Mouse (Mus musculus): ENCODE measurements around the gene Gm45208.
A peak's percentile ranks its signal among the peaks of the same experiment; 100 is the strongest.
"Not testable (repeated sequence)": the region's sequence is repeated elsewhere in the genome, so short reads cannot be mapped to it uniquely, and the experiment has no call there.

Gene Gm45208

DNA sequence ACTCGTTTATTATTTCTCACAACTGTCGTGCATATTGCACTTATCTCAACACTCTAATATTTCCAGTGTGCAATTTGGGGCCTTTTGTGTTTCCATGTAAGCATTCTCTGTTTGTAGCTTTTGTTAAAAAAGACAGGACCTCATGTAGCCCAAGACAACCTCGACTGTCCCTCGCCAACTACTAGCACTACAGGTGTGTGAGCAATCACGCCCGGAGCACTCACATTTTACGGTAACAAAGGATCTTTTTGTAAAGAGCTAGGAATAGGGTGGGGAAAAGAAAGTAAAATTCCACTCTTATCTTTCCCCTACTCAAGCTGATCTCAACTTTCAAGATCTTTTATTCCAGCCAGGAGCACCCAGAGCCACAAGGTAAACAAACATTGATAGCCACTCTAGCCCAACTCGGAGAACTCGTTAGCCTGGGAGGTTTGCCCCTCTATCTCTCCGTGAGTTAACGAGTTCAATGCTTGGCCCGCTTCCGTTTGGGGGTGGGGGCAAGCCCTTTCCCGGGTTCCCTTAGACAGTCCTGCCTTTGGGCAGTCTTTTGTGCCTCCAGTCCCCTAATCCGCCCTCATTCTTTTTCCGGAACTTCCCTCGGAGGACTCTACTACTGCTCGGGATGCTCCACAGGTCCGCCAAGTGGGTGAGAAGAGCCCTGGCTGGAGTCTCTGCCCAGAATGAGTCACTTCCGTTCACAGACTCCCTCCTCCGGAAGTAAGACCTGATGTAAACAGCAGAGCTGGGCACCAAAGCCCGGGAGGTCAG lies at the start of gene Gm45208:
TSS of gene Gm45208 (plus strand) at position 732 of the 768 bp plus-strand sequence.
- peak; percentile 60 to 77 for DNase-seq (ENCODE audit: low spot score in 2 of 2)

DNA sequence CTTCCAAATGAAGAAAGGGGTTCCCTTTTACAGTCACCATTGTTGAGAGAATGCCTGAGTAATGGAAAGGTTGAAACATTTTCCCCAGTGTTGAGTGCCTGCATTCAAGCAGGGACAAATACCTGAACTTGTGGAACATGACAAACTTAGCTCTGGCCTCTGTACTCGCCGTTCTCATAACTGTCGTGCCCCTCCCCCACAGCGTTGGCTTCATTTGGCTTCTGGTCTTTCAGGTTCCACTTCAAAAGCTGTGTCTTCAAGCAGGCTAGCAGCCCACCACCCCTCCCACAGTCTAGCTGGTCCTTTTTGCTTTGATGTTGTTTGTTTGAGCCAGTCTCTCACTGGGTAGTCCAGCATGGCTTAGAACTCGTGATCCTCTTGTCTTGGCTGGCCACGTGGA lies 49.3 kb upstream of the Gm45208 start:
- no peak for DNase-seq (ENCODE audit: low spot score in 2 of 2)

GRCm38 (mm10) chrX:7673578-7674281 lies 48.3 kb upstream of the Gm45208 start:
- no peak for DNase-seq (ENCODE audit: low spot score in 2 of 2)

DNA sequence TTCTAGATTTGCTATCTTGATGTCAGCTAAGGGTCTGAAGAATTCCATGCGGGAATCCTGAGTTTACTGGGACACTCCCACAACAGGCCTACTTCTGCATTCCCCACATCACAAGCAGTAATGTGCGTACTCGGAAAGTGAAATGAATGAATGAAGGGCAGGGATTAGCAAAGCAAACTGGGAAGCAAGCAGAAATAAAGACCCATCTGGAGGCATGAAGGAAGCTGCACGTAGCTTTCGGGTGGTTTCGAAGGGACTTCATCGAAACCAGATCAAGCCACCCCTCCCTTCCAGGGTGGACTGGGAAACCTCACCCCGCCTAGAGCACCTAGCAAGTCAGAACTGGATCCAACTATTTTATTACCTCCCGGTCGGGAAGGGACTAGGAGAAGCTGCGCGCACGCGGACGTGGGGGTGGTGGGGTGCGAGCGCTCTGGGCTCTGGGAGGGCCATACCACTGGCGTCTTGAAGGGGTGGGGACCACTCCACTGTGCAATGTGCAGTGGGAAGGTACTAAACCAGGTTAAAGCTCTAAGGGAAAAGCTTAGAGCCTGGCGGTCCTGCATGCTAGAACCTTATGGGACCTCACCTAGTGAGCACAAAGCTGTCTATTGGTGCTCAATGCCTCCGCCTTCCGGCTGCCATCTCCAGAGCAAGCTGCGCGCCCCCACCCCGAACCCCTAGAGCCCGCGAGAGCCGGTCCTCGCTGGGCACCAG lies 47.6 kb upstream of the Gm45208 start:
- DNase-seq (ENCODE audit: low spot score in 2 of 2), result peak; percentile 16 to 25

DNA sequence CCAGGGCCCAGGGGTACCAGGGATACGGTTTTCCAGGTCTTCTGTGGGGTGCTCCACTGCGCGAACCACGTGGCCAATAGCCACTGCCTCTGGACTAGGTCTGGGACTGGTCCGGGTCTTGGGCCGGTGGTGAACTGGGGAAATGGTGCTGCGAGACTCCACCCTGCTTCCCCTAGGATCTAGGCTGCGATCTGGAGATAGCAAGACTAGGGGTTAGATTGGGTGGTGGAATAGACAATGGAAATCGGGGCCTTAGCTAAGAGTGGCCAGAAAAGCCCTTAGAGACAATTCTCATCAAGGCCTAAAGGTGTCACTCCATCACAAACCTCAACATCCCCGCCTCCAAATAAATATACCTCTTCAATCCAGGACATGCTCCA lies 47.1 kb upstream of the Gm45208 start:
- DNase-seq (ENCODE audit: low spot score in 2 of 2), result no peak

DNA sequence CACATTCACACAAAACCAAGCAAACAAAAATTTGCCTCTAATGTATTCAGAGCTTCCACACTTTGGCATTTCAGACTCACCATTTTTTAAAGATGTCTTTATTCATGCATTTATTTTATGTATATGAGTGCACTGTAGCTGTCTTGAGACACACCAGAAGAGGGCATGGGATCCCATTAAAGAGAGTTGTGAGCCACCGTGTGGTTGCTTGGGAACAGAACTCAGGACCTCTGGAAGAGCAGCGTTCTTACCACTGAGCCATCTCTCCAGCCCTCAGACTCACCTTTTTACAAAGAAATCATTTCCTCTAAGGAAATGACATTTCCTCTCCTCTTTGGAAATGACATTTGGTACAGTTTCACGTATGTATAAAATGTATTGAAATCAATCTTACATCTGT lies 43.1 kb upstream of the Gm45208 start:
- DNase-seq (ENCODE audit: low spot score in 2 of 2), result no peak

GRCm38 (mm10) chrX:7679405-7680056 lies 42.5 kb upstream of the Gm45208 start:
- DNase-seq (ENCODE audit: low spot score in 2 of 2), result peak; percentile 82 to 85

DNA sequence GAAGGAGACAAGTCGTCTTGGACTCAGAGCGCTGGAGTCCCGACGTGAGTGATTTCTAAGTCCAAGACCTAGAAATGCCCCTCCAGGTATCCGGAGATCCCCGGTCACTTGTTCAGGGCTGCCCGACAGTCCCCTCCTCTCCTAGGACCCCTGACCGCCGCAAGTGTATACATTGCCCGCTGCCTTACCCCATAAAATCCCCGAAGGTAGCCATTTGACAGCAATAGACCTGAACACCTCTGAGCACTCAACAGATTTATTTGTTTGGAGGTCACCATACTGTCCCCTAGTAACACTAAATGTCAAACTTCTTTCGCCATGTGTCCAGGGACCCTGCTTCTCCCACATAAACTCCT lies 42.0 kb upstream of the Gm45208 start:
- DNase-seq (ENCODE audit: low spot score in 2 of 2), result no peak

- DNase-seq (ENCODE audit: low spot score in 2 of 2), result no peak
Measured at GRCm38 (mm10) chrX:7680864-7681263, 41.2 kb upstream of the Gm45208 start, which contains the start of gene Magix. TSS of gene Magix (minus strand) at chrX:7681251.

DNA sequence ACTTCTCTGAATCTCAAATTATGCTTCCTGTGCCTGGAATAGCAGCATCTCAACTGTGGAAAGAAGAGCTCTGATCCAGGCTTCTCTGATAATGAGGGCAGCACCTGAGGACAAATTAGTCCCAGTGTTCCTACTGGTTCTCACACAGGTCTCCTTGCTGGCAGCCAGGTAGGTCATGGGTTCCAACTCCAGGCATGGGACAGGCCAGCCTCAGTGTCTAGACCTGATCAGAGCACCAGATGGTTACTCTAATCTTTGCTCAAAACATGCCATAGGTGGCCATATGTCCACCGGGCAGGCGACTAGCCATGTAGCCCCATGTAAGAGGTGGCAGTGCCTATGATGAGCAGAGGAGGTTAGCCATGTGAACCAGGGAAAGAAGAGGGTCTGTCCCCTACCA lies 33.7 kb upstream of the Gm45208 start:
- no peak for DNase-seq (ENCODE audit: low spot score in 2 of 2)

- no peak for DNase-seq (ENCODE audit: low spot score in 2 of 2)
Measured at GRCm38 (mm10) chrX:7690486-7690885, 31.6 kb upstream of the Gm45208 start.

DNA sequence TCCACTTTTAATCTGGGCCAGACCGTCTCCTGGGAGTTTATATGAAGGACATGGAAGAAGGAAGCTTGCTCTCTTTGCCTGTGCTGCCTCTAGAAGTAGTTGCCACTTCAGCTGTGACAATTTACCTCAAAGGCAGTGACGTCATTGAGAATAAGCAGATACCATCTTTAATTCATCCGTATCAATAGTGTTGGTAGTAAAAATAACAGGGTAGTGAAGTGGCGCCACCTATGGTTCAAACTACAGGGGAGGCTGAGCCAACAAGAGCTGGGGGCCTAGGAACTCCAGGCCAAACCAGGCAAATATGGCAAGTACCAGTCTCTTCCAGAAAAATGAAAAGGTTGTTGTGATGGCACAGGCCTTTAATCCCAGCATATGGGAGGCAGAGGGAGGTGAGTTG lies 29.2 kb upstream of the Gm45208 start:
- no peak for DNase-seq (ENCODE audit: low spot score in 2 of 2)

GRCm38 (mm10) chrX:7696520-7696919 lies 25.5 kb upstream of the Gm45208 start:
- DNase-seq (ENCODE audit: low spot score in 2 of 2), result no peak

- peak; percentile 82 to 88 for DNase-seq (ENCODE audit: low spot score in 2 of 2)
Measured at GRCm38 (mm10) chrX:7696954-7697381, 25.1 kb upstream of the Gm45208 start, which contains the start of gene Gpkow. TSS of gene Gpkow (plus strand) at chrX:7697131.

GRCm38 (mm10) chrX:7713764-7714134 lies 8.3 kb upstream of the Gm45208 start:
- not testable (repeated sequence) for DNase-seq (ENCODE audit: low spot score in 2 of 2)

- peak; percentile 93 to 94 for DNase-seq (ENCODE audit: low spot score in 2 of 2)
Measured at GRCm38 (mm10) chrX:7714135-7714899, 7.7 kb upstream of the Gm45208 start, which contains the start of gene Wdr45. TSS of gene Wdr45 (plus strand) at chrX:7714333.

- DNase-seq (ENCODE audit: low spot score in 2 of 2), result not testable (repeated sequence)
Measured at GRCm38 (mm10) chrX:7716058-7716457, 6.0 kb upstream of the Gm45208 start.

DNA sequence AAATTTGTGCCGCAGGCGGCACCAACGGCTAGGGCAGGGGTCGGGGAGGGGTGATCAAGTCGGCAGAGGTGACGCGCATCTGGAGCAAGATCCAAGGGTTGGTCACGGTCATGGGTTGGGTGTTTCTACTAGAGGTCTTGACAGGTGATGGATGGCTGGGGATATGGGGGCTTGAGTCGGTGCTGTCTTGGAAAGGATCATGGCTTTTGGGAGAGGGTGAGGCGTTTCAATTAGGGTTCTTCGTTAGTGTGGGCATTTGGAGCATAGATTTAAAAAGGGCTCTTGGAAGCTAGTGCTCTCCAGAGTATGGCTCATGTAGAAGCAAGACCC lies 202 bp downstream of the Gm45208 start:
- DNase-seq (ENCODE audit: low spot score in 2 of 2), result no peak

DNA sequence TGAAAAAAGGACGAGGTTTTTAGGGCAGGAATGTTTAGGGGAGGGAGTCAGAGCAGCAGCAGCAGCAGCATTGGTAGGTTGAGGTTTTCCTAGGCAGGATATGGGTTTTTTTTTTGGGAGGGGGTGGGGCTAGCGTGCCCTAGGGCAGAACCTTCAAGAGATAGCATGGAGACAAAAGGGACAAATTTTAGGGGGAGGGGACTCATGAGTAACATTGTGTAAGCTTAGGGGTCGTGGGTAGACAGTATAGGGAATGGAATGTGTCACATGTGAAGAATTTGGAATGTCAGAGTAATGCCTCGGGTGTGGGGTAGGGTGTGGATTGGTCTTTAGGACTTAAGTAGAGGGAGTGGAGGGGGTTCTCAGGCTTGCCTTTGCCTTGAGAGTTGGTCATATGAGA lies 646 bp downstream of the Gm45208 start:
- no peak for DNase-seq (ENCODE audit: low spot score in 2 of 2)

DNA sequence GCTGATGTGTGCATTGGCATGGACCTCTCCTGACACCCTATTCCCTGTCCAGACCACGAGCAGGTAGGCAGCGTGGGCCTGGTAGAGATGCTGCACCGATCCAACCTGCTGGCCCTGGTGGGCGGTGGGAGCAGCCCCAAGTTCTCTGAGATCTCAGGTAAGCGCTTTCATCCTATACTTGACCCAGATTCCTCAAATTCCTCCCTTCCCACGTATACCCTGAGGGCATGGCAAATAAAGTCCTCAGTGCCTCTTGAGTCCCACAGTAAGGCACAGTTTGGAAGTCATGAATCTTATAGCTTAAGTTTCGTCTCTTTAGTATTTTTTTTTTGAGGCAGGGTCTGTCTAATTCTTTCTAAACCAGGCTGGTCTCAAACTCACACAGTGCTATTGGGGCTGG lies 2.1 kb downstream of the Gm45208 start:
- DNase-seq (ENCODE audit: low spot score in 2 of 2), result no peak

- no peak for DNase-seq (ENCODE audit: low spot score in 2 of 2)
Measured at GRCm38 (mm10) chrX:7725841-7726240, 3.8 kb downstream of the Gm45208 start.
